Mouse (Mus musculus) c-Kit-positive CD71-negative TER-119-negative erythroid progenitor cells, embryonic 14.5 days (primary cell): ENCODE results near the gene Zfp213.
"Not testable (repeated sequence)": the region's sequence is repeated elsewhere in the genome, so short reads cannot be mapped to it uniquely, and the experiment has no call there.

Experiments
- DNase-seq: peaks from one replicate; pipeline ENCODE4 v3.0.0-alpha.2; 2013; ENCODE audit warnings: low read depth

Zfp213 gene

DNA sequence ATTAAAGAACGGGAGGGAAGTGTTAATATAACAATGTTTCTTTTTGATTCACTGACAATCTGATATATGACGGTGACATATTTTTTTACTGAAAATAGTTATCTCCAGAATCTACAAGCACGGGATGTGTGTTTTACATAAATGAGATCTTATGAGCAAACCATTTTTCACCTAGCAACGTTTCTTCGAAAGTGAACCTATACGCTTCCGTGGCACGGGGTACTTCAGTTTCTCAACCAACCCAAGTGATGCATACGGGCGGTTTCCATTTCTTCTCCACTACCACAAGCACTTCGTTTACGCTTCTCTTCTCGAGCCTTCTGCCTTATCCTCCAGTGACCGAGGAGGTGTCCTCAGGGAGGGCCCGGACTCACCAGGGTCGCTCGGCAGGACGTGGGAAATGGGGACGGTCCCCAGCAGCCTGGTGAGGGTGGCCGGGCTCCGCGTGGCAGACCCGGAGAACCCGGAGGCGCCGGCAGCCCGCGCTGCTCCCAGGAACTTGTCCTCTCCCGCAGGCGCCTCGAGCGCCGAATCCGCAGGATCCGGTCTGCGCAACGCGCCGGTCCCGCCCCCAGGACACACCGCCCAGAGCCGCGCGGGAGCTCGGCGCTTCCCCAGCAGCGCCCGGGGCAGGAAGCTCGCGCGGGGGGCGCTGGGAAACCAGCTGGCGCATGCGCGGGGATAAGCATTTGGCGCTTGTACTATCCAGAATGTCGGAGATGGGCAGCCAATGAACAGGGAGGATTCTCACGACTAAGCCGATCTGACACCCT, at the start of gene Zfp213:
TSS of gene Zfp213 (minus strand) at position 644 of the 773 bp plus-strand sequence.
- peak; percentile 93 for DNase-seq

DNA sequence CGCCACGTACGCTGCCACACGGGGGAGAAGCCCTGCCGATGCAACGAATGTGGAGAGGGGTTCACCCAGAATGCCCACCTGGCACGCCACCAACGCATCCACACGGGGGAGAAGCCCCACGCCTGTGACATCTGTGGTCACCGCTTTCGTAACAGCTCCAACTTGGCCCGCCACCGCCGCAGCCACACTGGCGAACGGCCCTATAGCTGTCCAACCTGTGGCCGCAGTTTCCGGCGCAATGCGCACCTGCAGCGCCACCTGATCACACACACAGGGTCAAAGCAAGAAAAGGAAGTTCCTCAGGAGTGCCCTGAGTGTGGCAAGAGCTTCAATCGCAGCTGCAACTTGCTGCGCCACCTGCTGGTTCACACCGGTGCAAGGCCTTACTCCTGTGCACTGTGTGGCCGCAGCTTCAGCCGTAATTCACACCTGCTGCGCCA, 46.3 kb upstream of the Zfp213 start:
- DNase-seq = peak; percentile 47

DNA sequence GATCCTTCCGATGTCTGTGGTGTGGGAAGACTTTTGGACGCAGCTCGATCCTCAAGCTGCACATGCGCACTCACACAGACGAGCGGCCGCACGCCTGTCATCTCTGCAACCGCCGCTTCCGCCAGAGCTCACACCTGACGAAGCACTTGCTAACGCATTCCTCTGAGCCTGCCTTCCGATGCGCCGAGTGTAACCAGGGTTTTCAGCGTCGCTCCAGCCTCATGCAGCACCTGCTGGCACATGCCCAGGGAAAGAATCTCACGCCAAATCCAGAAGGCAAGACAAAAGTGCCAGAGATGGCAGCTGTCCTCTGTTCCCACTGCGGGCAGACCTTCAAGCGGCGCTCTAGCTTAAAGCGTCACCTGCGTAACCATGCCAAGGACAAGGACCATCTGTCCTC, 45.6 kb upstream of the Zfp213 start:
- no peak for DNase-seq

DNA sequence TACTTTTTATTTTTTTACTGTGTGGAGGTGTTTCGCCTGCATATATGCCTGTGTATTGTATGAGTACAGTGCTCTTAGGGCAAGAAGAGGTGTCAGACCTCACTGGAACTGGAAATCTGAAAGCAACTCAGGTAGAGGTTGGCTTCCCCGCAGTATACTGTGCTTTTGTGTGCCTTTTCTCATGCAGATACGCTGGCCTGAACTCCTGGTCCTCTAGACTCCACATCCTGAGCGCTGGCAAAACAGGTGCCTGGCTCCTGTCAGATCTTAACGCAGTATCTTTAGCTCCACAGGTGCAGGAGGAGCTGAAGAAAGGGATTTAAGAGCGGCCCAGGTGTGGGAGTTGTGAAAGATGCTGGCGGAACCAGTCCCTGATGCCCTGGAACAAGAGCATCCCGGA, 41.2 kb upstream of the Zfp213 start:
- no peak for DNase-seq

DNA sequence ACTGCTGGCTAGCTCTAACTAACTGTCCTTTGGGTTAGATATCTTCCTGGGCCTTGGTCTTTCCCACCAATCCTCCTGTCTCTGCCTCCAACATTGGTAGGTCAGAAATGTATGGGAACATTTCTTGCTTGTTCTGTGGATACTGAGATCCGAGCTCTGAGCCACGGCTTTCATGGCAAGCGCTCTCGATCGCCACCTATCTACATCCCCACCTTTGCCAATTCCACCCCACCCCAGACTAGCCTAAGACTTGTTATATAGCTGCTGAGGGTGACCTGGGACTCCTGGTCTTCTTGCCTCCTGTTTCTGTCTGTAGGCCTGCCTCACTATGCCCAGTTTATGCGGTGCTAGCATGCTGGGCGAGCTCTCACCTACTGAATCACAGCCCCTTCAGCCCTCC, 40.4 kb upstream of the Zfp213 start:
- no peak for DNase-seq

DNA sequence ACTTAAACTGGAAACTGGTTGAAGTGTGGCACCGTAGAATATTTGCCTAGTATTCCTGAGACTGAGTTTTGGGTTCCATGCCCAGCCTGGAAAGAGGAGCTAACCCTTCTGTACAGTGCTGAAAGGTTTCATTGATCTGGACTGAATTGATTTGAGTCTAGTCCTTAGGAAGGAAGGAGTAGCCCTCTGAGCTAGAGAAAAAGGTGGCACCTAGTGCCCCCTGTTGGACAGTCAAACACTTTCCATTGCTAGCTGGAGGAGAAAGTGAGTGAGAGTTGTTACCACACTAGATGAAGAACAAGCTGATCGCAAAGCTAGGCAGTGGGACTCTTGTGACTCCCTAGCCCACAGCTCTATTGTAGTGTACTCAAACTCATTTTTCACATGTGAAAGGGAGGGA, 39.5 kb upstream of the Zfp213 start:
- DNase-seq = no peak

DNA sequence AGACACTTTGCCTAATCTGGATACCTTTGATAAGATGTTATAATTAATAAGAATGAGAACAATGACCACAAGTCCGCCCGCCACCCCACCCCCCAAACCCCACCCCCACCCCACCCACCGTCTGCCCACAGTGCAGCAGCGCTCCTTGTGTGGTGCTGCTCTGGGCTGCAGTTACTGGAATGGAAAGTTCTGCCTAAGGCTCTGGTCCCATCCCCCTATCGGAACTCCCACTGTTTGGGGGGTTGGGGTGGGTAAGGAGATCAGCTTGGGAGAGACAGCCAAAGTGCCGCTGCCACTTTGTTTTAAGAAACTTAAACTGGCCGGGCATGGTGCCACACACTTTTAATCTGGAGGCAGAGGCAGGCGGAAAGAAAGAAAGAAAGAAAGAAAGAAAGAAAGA, 39.0 kb upstream of the Zfp213 start:
- DNase-seq = no peak

DNA sequence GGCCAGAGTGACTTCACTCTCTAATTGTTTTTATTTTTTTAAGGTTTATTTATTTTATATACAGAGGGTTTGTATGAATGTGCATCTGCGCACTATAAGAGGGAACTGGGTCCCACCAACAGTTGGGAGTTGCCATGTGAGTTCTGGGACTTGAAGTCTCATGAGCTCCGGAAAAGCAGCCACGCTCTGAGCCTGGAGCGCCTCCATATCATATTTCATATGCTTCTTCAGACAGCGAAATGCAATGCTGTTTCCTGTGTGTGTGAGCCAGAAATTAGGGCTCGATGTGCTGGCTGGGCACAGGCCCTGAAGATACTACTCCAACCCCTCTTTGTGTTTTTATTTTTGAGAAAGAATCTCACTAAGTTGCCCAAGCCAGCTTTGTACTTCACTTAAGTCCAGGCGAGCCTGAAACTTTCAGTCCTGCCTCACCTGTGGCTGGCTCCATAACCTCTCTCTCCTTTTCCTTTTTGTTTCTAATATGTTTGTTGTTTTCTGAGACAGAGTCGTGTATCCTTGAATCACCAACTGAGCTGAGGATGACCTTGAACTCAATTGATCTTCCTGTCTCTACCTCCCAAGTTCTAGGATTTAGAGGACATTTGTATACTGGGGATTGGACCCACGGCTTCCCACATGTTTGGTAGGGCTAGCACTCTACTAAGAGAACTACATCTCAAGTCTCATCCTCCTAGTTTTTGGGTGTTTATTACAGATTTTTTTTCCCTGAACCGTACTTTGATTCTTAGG, 38.0 kb upstream of the Zfp213 start:
- no peak for DNase-seq

DNA sequence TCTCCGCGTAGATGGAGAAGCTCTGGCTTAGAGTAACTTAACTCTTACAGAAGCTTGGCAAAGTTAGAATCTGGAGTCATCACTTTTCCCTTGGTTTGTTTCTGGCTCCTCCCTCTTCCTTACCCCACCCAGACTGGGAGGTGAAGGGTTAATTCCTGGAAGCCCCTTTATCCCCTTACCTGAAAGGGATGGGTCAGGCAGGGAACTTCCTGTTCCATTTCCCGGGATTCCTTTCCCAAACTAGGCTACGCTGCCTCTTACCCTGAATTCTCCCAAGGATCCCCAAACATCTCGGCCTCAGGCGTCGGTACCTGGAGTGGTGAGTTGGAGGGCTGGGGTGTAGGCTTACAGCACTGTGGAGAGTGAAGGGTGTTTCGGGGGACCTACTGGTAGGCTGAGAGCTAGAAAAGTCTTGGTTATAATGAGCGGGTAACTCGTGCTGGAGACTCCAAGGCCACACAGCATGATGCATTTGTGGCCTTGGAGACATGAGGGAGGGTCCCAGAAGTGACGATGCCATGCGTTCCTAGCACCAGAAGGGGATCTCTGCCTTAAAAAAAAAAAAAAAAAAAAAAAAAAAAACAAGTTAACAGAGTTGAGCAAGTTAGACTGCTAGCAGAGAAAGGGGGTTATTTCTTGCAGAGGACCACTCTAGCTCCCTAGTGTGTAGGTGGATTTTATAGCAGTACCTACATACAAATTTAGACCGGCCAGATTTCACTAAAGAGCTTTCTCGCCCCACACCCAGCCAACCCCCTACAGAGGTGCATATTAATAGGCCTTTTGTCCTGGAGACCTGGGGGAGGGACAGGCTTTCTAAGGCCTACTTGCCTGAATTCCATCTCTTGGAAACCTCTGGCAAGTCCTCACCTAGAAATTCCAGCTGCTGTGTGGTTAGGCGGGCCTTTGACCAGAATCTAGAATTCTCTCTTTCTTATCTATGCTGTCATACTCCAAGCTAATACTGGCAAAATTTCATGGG, 36.9 kb upstream of the Zfp213 start, which contains the start of gene Zscan10:
TSS of gene Zscan10 (plus strand) at position 216 of the 982 bp plus-strand sequence.
- DNase-seq = no peak

DNA sequence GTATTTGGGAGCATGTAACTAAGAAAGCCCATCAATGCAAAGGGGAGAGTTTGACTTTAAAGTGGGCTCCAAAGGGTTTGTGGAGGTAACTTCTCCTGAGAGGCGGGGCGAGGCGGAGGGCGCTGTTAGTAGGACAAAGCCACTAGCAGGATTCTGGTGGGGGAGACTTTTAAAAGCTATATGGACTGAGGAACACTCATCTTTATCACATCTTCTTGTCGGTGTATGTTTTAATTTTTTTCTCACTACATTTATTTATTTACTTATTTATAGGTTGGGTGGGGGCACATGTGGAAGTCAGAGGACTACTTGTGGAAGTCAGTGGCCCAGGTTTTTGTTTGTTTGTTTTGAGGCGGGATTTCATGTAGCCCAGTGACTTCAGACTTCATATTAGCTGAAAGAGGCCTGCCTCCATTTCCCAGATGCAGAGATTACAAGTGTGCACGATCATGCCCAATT, 35.6 kb upstream of the Zfp213 start:
- DNase-seq = no peak

DNA sequence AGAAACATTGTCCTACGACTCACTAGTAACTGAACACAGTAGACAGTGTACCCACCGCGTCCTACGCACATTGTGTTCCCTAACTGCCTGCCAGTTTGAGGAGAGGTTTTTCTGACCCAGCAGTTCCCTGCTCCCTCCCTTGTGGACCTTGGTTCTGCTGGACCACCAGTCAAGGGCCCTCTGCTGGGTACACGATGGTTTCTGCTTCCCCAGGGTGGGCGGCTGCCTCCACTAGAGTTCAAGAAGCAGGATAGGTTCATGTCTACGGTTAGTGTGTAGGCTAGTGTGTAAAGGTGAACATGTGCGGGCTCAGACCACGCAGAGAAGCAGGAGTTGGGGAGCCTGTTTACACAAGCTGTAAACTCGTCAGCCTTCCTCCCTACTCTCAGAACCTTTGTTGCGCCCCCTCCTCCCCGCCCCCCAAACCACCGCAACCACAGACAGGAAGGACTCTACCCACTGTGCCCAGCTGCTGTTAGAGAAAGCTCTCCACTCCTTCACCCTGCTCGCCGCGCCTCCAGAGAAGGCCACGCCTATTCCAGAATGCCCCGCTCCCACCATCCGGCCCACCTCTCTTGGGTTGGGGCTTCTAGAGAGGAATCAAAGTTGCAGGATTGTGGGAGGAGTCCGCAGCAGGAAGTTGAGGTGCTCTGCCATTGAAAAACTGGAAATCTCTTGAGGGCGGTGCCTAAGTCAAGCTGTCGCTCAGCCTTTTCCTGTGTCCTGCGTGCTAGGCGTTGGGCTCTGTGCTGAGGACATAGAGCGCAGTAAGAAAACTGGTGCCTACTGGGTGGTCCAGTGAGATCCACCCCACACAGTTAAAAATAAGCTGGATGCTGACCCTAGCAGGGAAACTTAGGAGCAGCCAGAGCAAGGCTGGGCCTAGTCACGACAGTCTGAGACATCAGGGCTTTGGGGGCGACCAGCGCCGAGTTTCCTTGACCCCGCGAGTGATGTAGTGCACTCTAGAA, 34.8 kb upstream of the Zfp213 start, which contains the start of gene Zfp13:
TSS of gene Zfp13 (minus strand) at position 906 of the 971 bp plus-strand sequence.
- DNase-seq = peak; percentile 89

DNA sequence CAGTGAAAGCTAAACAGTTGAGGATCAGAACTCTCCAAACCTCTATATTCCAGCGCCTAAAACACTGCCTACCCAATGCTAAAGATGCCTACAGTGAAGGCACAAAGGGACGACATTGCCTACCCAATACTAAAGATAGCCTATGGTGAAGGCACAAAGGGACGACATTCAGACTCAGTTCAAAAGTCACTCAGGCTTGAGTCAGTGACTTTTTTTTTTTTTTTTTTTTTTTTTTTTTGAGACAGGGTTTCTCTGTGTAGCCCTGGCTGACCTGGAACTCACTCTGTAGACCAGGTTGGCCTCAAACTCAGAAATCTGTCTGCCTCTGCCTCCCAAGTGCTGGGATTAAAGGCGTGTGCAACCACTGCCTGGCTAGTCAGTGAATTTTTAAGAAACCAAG, 31.1 kb upstream of the Zfp213 start:
- DNase-seq = not testable (repeated sequence)

DNA sequence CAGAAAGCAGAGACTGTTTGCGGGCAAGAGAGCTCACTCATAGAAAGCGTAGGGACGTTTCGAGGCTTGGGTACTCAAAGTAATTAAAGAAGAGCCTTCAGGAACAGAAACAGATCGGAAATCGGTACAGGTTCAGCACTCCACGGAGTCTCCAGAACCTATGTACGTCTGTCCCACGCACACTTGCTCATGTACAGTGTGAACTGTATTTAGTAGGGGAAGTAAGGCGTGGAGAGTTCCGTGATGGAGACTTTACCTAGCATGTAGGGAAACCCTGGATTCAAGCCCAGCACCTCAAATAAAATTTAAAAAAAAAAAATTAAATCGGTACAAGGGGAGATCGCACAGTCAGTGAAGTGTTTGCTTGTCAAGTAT, 28.9 kb upstream of the Zfp213 start:
- DNase-seq = no peak

DNA sequence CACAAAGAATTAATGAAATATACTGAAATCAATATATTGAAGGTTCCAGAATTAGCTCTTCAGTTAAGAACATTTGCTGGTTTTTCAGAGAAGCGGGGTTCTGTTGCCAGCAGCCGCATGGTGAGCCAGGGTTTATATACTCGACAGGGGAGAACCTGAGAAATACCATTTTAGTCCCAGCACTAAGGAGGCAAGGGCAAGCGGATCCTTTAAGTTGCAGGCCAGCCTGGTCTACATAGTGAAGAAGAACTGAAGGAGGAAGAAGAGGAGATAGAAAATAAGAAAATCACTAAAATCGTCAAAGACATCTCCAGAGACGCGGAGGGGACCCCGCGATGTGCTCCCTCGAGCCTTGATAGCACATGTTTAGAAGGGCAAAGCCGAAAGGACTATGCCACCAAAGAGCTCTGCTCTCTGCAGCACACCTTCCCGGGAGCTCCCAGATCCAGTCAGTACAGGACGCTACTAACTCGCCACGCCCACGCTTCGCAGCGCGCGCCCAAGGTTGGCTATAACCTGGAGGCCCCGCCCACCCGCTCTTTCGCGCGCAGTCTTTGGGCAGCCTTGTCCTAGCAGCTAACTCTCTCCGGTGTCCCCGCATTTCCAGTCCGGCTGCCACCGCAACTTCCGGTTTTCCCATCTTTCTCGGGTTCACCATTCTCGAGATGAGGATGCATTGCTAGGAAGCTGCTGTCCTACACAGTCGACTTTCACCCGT, 28.3 kb upstream of the Zfp213 start:
- DNase-seq = peak; percentile 86

DNA sequence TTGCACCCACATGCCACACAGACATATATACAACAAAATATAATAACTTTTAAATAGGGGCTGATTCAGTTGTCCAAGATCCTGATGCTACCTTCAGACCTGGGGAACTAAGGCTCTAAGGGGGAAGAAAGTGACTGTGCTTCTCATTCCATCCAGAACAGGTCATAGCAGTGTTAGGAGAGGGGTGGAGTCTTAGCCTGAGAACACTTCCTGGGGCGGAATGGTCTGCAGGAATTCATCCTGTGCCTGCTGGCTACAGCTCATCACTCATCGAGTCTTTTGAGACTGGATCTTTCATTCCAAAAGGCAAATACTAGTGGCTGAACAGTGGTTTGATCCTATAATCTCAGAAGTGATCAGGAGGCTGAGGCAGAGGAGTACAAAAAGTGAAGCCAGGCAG, 23.2 kb upstream of the Zfp213 start:
- no peak for DNase-seq

DNA sequence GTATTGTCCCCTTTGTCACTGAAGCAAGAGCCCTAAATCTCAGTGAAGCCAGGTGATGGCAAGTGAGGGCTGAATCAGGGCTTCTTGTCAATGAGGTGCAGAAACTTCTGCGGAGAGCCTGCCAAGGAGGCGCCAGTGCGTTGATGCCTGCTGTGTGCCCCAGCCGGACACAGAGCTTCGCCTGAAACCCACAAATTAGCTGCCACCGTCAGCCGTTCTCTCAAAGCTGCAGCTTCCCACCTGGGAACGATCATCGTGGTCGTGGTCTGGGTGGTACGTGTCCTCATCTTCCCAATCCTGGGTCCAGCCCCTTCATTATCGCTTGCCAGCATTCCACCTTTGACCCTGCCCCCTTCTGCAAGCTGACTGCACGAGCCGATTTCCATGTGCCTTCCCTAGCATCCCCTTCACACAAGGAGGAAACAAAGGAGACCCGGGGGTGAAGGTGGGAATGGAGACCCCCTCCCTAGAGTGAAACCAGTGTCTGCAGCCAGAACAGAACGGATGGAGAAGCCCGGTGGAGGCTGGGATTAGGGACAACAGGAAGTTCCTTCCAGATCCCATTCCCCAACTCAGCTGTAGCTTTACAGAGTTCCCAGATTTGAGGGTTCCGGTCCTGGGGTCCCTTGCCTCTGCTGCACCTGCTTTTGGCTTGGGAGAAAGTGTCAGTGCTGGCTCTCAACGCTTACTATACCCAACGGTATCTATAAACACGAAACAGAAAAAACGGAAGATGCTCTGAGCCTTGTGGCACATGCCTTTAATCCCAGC, 21.9 kb upstream of the Zfp213 start:
- DNase-seq = no peak

DNA sequence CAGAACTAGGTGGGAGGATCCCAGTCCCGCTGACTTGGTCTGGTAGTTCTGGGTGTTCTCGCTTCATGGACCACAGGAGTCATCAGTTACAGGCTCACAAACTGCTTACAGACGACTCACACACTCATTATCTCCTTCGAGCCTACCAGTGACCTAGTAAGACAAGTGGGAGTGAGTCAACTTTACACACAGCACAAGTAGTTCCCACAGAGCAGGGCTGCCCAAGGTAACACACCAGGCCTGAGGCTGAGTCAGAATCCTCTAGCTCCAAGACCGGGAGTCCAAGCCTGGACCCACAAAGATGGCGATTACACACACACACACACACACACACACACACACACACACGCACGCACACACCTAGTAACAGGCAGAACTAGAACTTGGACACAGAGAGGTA, 20.7 kb upstream of the Zfp213 start:
- DNase-seq = no peak

DNA sequence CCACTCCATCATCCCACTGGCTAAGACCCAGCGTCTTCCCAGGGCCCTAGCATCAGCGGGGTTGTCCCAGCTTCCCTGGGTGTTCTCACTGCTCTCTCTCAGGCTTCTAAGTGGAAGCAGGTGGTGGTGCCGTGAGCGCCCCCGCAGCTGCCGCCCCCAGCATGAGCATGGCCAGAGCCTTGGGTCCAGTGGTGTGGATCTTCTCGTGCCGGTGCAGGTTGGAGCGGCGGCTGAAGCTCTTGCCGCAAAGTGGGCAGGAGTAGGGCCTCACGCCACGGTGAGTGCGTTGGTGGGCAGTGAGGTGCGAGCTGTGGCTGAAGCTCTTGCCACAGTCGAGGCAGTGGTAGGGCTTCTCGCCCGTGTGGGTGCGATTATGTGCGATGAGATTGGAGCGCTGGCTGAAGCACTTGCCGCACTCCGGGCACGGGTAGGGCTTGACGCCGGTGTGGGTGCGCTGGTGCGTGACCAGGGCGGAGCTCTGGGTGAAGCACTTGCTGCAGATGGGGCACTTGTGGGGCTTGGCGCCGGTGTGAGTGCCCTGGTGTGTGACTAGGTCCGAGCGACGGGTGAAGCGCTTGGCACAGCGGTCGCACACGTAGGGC, 12.0 kb upstream of the Zfp213 start:
- DNase-seq = no peak

DNA sequence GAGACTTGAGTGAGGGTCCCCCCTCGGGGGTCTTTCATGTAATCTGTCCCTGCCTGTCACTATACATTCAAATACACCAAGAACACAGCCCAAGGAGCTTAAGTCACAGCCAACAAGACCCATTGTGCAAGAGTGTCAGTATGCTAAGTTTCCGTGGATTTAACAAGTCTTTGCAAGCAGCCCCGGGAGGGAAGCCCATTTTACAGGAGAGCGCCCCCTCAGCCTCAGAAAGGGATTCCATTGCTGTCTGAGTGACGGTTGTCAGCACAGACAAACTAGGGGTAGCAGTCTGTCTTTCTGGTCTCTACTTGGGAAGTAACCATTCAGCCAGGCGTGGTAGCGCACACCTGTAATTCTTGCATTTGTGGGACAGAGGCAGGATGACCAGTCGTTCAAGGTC, 10.1 kb upstream of the Zfp213 start:
- no peak for DNase-seq
